Mouse (Mus musculus): ENCODE measurements around the gene L1td1. TPM values are rescaled to one million over a fixed set of nuclear protein-coding genes. Genes with fewer than 3 reads are reported as not detected.

L1td1 gene
- polyA plus RNA-seq, 1 experiment from 2014 or later = 0.36 TPM

DNA sequence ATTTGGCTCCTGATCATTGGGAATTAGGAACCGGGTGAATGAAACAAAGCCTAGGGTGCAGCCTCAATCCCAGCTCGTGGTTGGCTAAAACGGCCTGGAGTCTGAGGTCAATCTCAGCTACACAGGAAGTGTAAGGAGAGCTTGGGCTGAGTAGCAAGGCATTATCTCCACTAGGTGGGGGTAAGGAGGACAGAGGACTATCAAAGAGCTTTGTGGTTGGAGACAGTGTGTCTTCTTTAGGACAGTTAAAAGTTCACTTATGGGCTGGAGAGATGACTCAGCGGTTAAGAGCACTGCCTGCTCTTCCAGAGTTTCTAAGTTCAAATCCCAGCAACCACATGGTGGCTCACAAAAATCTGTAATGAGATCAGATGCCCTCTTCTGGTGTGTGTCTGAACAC is 1.1 kb upstream of the L1td1 start:
- Histone ChIP-seq H3K36me3 (ENCODE audit: control insufficient read depth, insufficient read depth, low read length) (no peaks in the 10 kb centered on the region), H3K27ac (replicated peaks; ENCODE audit: low read depth, low read length) (no peak overlapping the region), H3K4me2 (ENCODE audit: low read depth, severe bottlenecking) (no peak overlapping the region), H3K9ac (ENCODE audit: low read length) (no peak overlapping the region), H3K4me1 (ENCODE audit: control insufficient read depth, insufficient read depth, low read length) (peaks cover 3% of the 10 kb centered on the region; the same call in 1 of the 2 replicates), H3K27me3 (ENCODE audit: control insufficient read depth, insufficient read depth, low read length) (peaks cover 22% of the 10 kb centered on the region), H3K4me3 (ENCODE audit: low read depth, low read length) (no peak overlapping the region), H3K9me3 (ENCODE audit: control insufficient read depth, low read length) (no peaks in the 10 kb centered on the region)
- ATAC-seq (ENCODE audit: insufficient number of reproducible peaks, low FRiP score, low TSS enrichment, low read depth) (no peak), DNase-seq (ENCODE audit: low spot score) (no peak)
- 39% methylated on average over 4 of the region's 4 CpGs for WGBS

DNA sequence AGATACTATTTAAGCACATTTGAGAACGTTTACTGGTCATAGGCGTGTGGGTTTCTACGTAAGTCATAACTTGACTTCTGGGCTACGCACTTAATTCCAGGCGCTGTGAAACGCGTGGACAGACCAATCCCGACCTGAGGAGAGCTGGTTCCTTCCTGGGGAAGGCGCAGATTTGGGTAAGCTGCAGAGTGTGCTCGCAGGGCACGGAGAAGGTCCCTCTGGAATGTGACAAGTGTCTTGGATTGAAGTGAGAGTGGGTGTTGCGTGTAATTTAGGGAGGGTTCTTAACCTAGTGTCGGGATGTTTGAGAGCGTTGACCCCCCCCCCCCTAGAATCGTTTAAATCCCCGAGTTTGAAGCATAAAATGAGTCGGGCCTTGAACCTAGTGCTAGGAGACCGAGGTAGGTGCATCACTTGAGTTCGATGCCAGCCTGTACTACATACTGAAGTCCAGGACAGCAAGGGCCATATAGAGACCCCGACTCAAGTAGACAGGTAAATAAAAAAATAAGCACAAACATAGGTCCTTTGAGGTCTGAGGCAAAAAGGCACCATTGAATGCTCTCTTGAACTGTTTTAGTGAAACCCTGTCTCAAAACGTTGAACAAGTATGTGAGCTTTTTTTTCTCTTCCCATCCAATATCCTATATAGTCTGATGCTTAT is 893 bp downstream of the L1td1 start:
- H3K4me2 ChIP-seq (ENCODE audit: low read depth, severe bottlenecking) = peak overlapping the region; percentile 85

DNA sequence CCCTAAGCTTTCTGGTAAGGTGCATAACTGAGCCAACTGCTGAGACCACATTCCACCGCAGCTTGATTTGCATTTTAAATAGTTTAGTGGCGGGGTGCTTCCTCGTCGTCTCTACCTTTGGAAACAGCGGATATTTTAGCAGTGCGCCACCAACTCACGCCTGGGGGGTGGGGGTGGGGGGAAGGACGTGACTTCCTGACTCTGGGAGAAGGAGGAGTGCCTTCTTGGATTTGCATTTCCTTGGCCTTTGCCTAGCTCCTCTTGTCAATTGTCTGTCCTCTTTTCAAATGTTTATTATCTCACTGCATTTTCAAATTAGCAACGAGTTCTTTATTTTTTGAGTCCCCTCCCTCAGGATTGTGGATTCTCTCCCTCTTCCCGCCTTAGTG is 1.4 kb downstream of the L1td1 start:
- Histone ChIP-seq H3K4me2 (ENCODE audit: low read depth, severe bottlenecking) (peak overlapping the region; percentile 85), H3K27me3 (ENCODE audit: control insufficient read depth, insufficient read depth, low read length) (peaks cover 22% of the 10 kb centered on the region), H3K9ac (ENCODE audit: low read length) (no peak overlapping the region), H3K27ac (replicated peaks; ENCODE audit: low read depth, low read length) (no peak overlapping the region), H3K36me3 (ENCODE audit: control insufficient read depth, insufficient read depth, low read length) (no peaks in the 10 kb centered on the region), H3K4me1 (ENCODE audit: control insufficient read depth, insufficient read depth, low read length) (peaks cover 3% of the 10 kb centered on the region; the same call in 1 of the 2 replicates), H3K4me3 (ENCODE audit: low read depth, low read length) (no peak overlapping the region), H3K9me3 (ENCODE audit: control insufficient read depth, low read length) (no peaks in the 10 kb centered on the region)
- DNase-seq (ENCODE audit: low spot score) (no peak), ATAC-seq (ENCODE audit: insufficient number of reproducible peaks, low FRiP score, low TSS enrichment, low read depth) (no peak)
- 1% methylated on average over 10 of the region's 10 CpGs for WGBS

More for the DNA sequence above, 893 bp downstream of the L1td1 start:
- no peak for ATAC-seq (ENCODE audit: insufficient number of reproducible peaks, low FRiP score, low TSS enrichment, low read depth)
- Histone ChIP-seq H3K36me3 (ENCODE audit: control insufficient read depth, insufficient read depth, low read length) (no peaks in the 10 kb centered on the region), H3K4me3 (ENCODE audit: low read depth, low read length) (peak overlapping the region; percentile 25), H3K9me3 (ENCODE audit: control insufficient read depth, low read length) (no peaks in the 10 kb centered on the region), H3K9ac (ENCODE audit: low read length) (no peak overlapping the region), H3K27ac (replicated peaks; ENCODE audit: low read depth, low read length) (no peak overlapping the region), H3K4me1 (ENCODE audit: control insufficient read depth, insufficient read depth, low read length) (peaks cover 3% of the 10 kb centered on the region; the same call in 1 of the 2 replicates), H3K27me3 (ENCODE audit: control insufficient read depth, insufficient read depth, low read length) (peaks cover 22% of the 10 kb centered on the region)
- WGBS = 3% methylated on average over 21 of the region's 21 CpGs
- DNase-seq (ENCODE audit: low spot score) = peak; percentile 49

DNA sequence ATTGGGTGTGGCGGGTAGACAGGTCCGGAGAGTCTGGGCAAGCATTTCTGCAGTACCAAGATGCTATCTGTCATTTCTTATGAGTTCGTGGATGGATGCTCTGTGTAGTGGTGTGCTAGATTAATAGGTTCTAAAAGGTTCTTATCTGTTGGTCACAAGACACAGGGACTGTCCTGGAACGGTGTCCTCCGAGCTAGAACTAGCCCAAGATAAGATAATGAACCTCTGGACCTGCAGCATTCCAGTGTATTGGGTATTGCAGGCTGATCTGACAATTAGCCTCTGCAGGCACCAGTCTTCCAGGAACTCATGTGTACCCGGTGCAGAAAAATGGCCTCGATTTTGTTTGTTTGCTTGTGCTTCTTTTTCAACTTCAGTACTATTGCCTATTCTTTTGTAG is 2.2 kb downstream of the L1td1 start:
- H3K27ac ChIP-seq (replicated peaks; ENCODE audit: low read depth, low read length) = no peak overlapping the region
- DNase-seq (ENCODE audit: low spot score) = no peak
- H3K27me3 ChIP-seq (ENCODE audit: control insufficient read depth, insufficient read depth, low read length) = peaks cover 22% of the 10 kb centered on the region
- no peaks in the 10 kb centered on the region for H3K36me3 ChIP-seq (ENCODE audit: control insufficient read depth, insufficient read depth, low read length)
- 59% methylated on average over 7 of the region's 7 CpGs for WGBS
- no peak for ATAC-seq (ENCODE audit: insufficient number of reproducible peaks, low FRiP score, low TSS enrichment, low read depth)
- H3K4me3 ChIP-seq (ENCODE audit: low read depth, low read length) = no peak overlapping the region
- no peak overlapping the region for H3K4me2 ChIP-seq (ENCODE audit: low read depth, severe bottlenecking)
- H3K9me3 ChIP-seq (ENCODE audit: control insufficient read depth, low read length) = no peaks in the 10 kb centered on the region
- peaks cover 3% of the 10 kb centered on the region; the same call in 1 of the 2 replicates for H3K4me1 ChIP-seq (ENCODE audit: control insufficient read depth, insufficient read depth, low read length)
- no peak overlapping the region for H3K9ac ChIP-seq (ENCODE audit: low read length)

DNA sequence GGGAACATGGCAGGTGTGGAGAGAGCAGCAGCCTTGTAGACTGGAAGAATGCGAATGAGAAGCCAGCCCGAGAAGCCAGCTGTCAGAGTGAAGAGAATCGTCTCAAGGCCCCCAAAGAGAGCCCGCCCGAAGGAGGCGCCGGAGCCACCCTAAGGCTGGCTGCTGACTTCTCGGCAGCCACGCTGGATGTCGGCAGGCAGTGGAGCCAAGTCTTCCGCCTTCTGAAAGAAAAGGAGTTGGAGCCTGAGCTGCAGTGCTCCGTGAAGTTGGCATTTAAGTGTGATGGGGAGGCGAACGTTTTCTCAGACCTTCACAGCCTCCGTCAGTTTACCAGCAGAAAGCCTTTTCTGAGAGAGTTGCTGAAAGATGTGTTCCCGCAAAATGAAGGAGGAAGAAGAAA is 7.1 kb downstream of the L1td1 start:
- H3K27ac ChIP-seq (replicated peaks; ENCODE audit: low read depth, low read length) = no peak overlapping the region
- ATAC-seq (ENCODE audit: insufficient number of reproducible peaks, low FRiP score, low TSS enrichment, low read depth) (no peak), DNase-seq (ENCODE audit: low spot score) (no peak)
- H3K9me3 ChIP-seq (ENCODE audit: control insufficient read depth, low read length) = no peaks in the 10 kb centered on the region
- no peak overlapping the region for H3K4me2 ChIP-seq (ENCODE audit: low read depth, severe bottlenecking)
- no peaks in the 10 kb centered on the region for H3K36me3 ChIP-seq (ENCODE audit: control insufficient read depth, insufficient read depth, low read length)
- no peak overlapping the region for H3K9ac ChIP-seq (ENCODE audit: low read length)
- H3K27me3 ChIP-seq (ENCODE audit: control insufficient read depth, insufficient read depth, low read length) = peaks cover 2% of the 10 kb centered on the region; the same call in 1 of the 2 replicates
- no peak overlapping the region for H3K4me3 ChIP-seq (ENCODE audit: low read depth, low read length)
- H3K4me1 ChIP-seq (ENCODE audit: control insufficient read depth, insufficient read depth, low read length) = no peaks in the 10 kb centered on the region
- 95% methylated on average over 16 of the region's 16 CpGs for WGBS

DNA sequence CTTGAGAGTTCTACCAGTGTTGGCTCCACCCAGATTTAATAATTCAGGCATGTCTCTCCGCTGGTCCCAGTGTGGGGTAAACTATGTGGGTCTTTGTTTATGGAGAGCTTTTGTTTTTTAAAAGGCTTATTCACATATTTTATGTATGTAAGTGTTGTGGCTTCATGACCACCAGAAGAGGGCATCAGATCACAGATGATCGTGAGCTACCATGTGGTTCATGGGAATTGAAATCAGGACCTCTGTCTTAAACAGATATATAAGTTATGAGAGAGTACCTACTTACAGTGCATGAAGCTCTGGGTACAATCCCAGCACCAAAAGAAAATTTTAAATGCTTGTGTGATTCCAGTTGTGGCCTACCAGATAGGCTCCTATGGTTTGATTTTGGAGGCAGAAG is 13.2 kb downstream of the L1td1 start:
- no peak overlapping the region for H3K9ac ChIP-seq (ENCODE audit: low read length)
- no peak overlapping the region for H3K4me2 ChIP-seq (ENCODE audit: low read depth, severe bottlenecking)
- no peaks in the 10 kb centered on the region for H3K36me3 ChIP-seq (ENCODE audit: control insufficient read depth, insufficient read depth, low read length)
- no peak for ATAC-seq (ENCODE audit: insufficient number of reproducible peaks, low FRiP score, low TSS enrichment, low read depth)
- WGBS = 52% methylated on average over 2 of the region's 2 CpGs
- H3K27me3 ChIP-seq (ENCODE audit: control insufficient read depth, insufficient read depth, low read length) = no peaks in the 10 kb centered on the region
- no peaks in the 10 kb centered on the region for H3K4me1 ChIP-seq (ENCODE audit: control insufficient read depth, insufficient read depth, low read length)
- peak; percentile 42 for DNase-seq (ENCODE audit: low spot score)
- H3K9me3 ChIP-seq (ENCODE audit: control insufficient read depth, low read length) = no peaks in the 10 kb centered on the region
- no peak overlapping the region for H3K4me3 ChIP-seq (ENCODE audit: low read depth, low read length)
- no peak overlapping the region for H3K27ac ChIP-seq (replicated peaks; ENCODE audit: low read depth, low read length)

DNA sequence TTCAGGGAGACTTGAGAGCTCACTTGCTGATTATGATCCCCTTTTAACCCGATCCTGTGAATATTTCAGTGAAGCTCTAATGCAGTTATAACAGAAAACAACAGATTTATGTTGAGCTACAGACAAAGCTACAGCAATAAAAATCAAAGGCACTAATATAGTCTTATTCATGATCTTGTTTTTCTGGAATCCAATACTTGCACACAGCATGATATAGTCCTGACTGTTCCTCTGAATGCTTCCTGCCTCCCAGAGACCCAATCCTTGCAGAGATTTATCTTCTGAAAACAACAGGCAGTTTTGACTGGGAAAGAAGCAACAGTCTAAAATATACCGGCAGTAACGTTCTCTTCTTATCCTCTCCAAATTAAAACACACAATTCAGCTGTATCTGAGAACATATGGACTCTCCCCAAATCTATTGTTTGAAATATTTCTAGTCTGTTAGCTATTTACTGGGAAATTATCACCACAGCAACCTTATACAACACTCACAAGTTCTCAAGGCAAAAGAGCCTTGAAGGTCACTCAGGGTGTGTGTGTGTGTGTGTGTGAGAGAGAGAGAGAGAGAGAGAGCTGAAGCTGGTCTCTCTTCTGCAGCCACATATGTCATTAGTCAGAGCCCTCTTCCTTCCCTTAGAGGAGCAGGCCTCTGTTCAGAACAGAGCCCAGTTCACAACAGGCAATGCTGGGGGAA is 16.8 kb downstream of the L1td1 start:
- no peak overlapping the region for H3K4me2 ChIP-seq (ENCODE audit: low read depth, severe bottlenecking)
- WGBS = 76% methylated on average over 3 of the region's 3 CpGs
- no peak for ATAC-seq (ENCODE audit: insufficient number of reproducible peaks, low FRiP score, low TSS enrichment, low read depth)
- H3K9me3 ChIP-seq (ENCODE audit: control insufficient read depth, low read length) = no peaks in the 10 kb centered on the region
- no peak overlapping the region for H3K27ac ChIP-seq (replicated peaks; ENCODE audit: low read depth, low read length)
- H3K27me3 ChIP-seq (ENCODE audit: control insufficient read depth, insufficient read depth, low read length) = no peaks in the 10 kb centered on the region
- no peak for DNase-seq (ENCODE audit: low spot score)
- no peak overlapping the region for H3K9ac ChIP-seq (ENCODE audit: low read length)
- H3K4me1 ChIP-seq (ENCODE audit: control insufficient read depth, insufficient read depth, low read length) = no peaks in the 10 kb centered on the region
- no peaks in the 10 kb centered on the region for H3K36me3 ChIP-seq (ENCODE audit: control insufficient read depth, insufficient read depth, low read length)
- H3K4me3 ChIP-seq (ENCODE audit: low read depth, low read length) = no peak overlapping the region

DNA sequence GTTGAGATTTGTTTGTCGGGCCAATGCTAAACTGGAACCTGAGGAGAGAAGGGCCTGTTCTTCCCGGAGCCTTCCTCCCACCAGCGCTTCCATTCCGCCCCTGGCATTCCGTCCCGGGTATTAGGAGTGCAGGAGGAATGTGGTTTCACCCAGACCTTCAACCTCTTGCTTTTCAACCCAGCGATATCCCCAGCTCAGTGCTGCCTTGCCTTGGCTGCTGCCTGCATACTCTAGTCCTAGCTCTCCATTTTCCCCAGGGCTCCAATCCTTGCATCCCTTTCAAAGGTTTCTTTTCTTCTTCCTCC is 17.3 kb downstream of the L1td1 start:
- Histone ChIP-seq H3K4me2 (ENCODE audit: low read depth, severe bottlenecking) (no peak overlapping the region), H3K9me3 (ENCODE audit: control insufficient read depth, low read length) (no peaks in the 10 kb centered on the region), H3K9ac (ENCODE audit: low read length) (no peak overlapping the region), H3K4me1 (ENCODE audit: control insufficient read depth, insufficient read depth, low read length) (no peaks in the 10 kb centered on the region), H3K36me3 (ENCODE audit: control insufficient read depth, insufficient read depth, low read length) (no peaks in the 10 kb centered on the region), H3K27ac (replicated peaks; ENCODE audit: low read depth, low read length) (no peak overlapping the region), H3K27me3 (ENCODE audit: control insufficient read depth, insufficient read depth, low read length) (no peaks in the 10 kb centered on the region), H3K4me3 (ENCODE audit: low read depth, low read length) (no peak overlapping the region)
- 19% methylated on average over 7 of the region's 7 CpGs for WGBS
- no peak for ATAC-seq (ENCODE audit: insufficient number of reproducible peaks, low FRiP score, low TSS enrichment, low read depth)
- DNase-seq (ENCODE audit: low spot score) = peak; percentile 55
